Mouse (Mus musculus) megakaryocyte progenitor cell, adult 5-6 weeks (primary cell): ENCODE data around the gene Ltk. TPM values are rescaled to one million over a fixed set of nuclear protein-coding genes. Genes with fewer than 3 reads are reported as not detected.

Source experiments
- ATAC-seq: replicated peaks from 2 replicates; pipeline ENCODE4 v1.8.0; 2016; ENCODE audit warnings: mild to moderate bottlenecking, moderate TSS enrichment, inconsistent platforms; ENCODE audit not compliant: poor library complexity
- total RNA-seq, 2 experiments: library from RNA; stranded (forward) in 1 of 2; stranded (reverse) in 1 of 2; fragments of 157-497, 149-512 nt in 1 of 2; fragments of 200-1000 nt in 1 of 2; gene quantifications; 2 replicates each; pipeline versions ENCODE4 v1.2.3 to v1.2.4; 2015 to 2017

Ltk gene
- total RNA-seq (2015) (not detected in 2 replicates), total RNA-seq (2017) (not detected in 2 replicates)

DNA sequence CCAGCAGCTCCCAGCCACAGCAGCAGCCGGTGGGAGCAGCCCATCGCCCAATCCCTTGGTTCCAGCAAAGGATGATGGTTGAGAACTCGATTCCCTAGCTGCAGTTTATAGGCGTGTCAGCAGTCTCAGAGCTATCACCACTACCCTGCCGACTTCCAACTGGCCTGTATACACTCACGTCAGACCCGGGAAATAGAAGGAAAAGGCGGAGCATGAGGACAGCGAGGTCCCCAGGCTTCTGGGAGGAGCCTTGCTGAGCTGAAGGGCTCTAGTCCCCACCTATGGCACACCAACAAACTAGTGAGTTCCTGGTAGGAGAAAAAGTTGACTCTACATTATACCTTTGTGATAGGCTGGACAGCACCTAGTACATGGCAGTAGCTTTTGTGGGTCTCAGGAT lies at the start of gene Ltk:
Gene Ltk, minus strand, starts transcription at position 181 of the 400 bp plus-strand sequence.
- ATAC-seq: no peak

- ATAC-seq: no peak
These were observed 48.6 kb upstream of the Ltk start for GRCm38 (mm10) chr2:119808881-119809280.

GRCm38 (mm10) chr2:119808438-119808837 lies 48.2 kb upstream of the Ltk start:
- no peak for ATAC-seq

DNA sequence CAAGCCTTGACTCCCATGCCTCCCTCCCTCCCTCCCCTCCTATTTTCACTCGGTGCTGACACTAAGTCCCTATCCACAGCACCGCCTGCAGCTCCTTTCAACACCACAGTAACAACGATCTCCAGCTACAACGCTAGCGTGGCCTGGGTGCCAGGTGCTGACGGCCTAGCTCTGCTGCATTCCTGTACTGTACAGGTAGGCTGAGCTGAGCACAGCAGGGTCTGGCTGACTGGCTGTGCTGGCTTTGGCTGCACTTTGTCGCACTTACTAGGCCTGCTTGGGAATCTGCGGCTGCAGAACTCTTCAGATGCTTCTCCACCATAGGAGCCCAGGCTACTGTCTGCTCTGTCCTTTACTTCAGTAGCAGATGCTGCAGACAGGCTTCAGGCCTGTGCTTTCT lies 45.3 kb upstream of the Ltk start:
- ATAC-seq: no peak

- ATAC-seq: no peak
These were observed 44.5 kb upstream of the Ltk start for GRCm38 (mm10) chr2:119804776-119805175.

DNA sequence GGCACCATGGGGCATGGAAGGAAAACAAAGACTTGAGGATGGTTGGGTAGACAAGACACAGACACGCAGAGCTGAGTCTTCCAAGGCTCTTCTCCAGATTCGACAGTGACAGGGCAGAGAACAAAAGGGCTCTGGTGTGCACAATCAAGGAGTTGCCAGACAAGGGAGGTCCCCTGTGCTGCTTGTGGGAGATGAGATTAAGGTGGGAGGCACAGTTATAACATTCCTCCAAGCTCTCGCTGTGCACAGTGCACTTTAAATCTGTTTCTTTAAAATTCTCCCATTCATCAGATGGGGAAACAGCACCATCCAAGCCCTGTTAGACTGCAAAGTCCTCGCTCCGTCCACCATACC lies 44.0 kb upstream of the Ltk start:
- ATAC-seq: no peak

GRCm38 (mm10) chr2:119803618-119804274 lies 43.5 kb upstream of the Ltk start:
- ATAC-seq: no peak

- ATAC-seq: no peak
These were observed 42.8 kb upstream of the Ltk start for GRCm38 (mm10) chr2:119802767-119803617.

DNA sequence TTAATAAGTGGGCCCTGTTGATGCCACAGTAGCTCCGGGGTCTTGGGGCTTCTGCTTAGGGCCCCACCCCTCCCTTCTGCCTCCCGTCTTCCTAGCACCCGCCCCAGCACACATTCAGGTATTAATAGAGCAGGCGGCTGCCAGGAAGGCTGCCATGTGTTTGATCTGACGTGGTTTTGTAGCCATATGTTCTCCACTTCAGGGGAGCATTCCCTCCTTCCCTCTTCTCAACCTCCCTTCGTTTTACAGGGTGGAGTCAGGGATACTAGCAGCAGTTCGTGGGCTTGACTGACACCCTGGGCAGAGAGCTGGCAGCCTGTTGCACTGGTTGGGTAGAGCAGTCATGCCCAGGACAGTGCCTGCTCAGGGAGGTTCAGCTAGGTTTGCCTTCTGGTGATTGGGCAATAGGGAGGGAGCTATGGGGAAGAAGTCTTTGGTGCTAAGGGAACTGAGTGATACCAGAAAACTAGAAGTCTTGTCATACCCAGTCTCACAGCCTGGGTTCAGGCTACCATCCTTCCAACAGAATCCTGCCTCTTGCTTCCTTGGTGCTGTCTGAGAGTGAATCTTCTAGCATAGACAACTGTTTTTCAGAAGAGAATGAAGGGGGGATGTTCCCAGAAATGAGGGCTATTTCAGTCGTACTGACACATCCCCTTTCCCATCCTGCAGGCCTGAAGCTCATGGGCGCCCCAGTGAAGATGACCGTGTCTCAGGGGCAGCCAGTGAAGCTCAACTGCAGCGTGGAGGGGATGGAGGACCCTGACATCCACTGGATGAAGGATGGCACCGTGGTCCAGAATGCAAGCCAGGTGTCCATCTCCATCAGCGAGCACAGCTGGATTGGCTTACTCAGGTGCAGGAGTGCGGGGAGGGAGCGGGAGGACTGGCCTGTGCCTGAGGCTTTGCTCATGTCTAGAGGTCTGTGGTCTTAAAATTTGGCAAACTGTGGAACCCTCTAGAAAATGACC lies 40.9 kb upstream of the Ltk start:
- ATAC-seq: peak; percentile 70

DNA sequence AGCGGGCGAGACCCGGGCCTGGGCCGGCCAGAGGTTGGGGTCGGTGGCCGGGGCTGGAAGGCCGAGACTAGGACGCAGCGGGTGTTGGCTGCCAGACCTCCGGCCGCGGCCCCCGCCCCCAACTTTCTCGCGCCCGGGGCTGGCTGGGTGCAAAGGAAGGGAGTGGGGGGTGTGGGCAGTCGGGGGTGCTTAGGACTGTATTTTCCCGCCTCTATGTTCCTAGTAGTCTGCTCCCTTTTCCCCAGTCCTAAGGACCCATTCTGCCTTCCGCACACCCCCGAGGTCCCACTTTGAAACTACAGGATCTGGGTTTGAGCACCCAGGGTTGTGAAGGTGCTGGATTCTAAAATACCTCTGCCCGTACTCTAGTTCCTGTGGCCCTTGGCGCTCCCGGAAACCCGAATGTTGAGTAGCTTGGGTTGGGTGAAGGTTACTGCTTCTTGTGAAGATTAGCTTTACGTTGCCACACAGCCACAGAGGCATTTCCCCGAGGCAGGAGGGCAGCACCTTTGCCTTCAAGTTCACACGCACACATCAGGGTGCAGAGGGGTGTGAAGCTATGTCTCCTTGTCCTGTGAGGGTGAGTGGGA lies 39.8 kb upstream of the Ltk start:
- no peak for ATAC-seq

- peak; percentile 14; the same call in 1 of the 2 replicates for ATAC-seq
These were observed 39.1 kb upstream of the Ltk start for GRCm38 (mm10) chr2:119799181-119799960.

GRCm38 (mm10) chr2:119798246-119798927 lies 38.2 kb upstream of the Ltk start:
- peak; percentile 66 for ATAC-seq

GRCm38 (mm10) chr2:119797279-119797783 lies 37.1 kb upstream of the Ltk start, which contains the start of gene Tyro3:
TSS of gene Tyro3 (plus strand) at chr2:119797733.
- ATAC-seq: no peak

GRCm38 (mm10) chr2:119789996-119790395 lies 29.8 kb upstream of the Ltk start:
- no peak for ATAC-seq

- ATAC-seq: peak; percentile 99
These were observed 27.1 kb upstream of the Ltk start, which contains the start of gene Rpap1 for GRCm38 (mm10) chr2:119787206-119787883. TSS of gene Rpap1 (minus strand) at chr2:119787537.

- ATAC-seq: peak; percentile 70
These were observed 7.0 kb upstream of the Ltk start for GRCm38 (mm10) chr2:119767246-119767645.

DNA sequence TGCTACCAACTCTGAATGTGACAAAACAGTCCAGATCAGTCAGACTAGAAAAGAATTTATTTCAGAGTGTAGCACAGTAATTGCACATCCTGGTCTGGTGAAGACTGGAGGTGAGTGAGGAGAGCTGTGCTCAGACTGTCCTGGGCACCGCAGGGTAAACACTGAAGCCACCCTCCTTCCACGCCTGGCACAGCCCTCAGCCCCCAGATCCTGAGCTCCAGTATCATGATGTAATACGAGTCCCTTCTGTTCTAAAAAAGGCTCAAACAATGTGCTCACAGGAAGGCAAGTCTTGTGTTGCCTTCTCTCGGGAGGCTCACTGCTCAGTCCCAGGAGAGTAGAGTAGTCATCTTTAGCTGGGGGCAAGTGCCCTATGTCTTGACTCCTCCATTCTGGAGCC lies 3.7 kb upstream of the Ltk start:
- no peak for ATAC-seq

GRCm38 (mm10) chr2:119762276-119762675 lies 2.0 kb upstream of the Ltk start:
- ATAC-seq: no peak
